Mouse (Mus musculus) MEL (cell line): ENCODE data around the gene Bcl10. TPM values are rescaled to one million over a fixed set of nuclear protein-coding genes. Genes with fewer than 3 reads are reported as not detected.

Source experiments
- DNase-seq: peaks from one replicate; pipeline ENCODE4 v3.0.0; 2011; ENCODE audit warnings: low read depth, low spot score
- H3K27ac ChIP-seq: 2 replicates; pipeline ENCODE4 v1.5.1; 2012; ENCODE audit warnings: low read depth, mild to moderate bottlenecking, control low read depth, low read length, moderate library complexity; ENCODE audit not compliant: control insufficient read depth
- H3K27me3 ChIP-seq, 2 experiments: fragments of 150-350 bp in 1 of 2; sonication (generic) in 1 of 2; 2 replicates each; pipeline ENCODE4 v1.6.1; 2012; ENCODE audit warnings: low read length in 2 of 2, mild to moderate bottlenecking in 2 of 2, improper control_type of control experiment in 1 of 2, moderate library complexity in 1 of 2; ENCODE audit not compliant: insufficient read depth in 2 of 2, control insufficient read depth in 1 of 2
- H3K36me3 ChIP-seq, 2 experiments: 2 replicates each; pipeline ENCODE4 v1.6.1; 2012 to 2014; ENCODE audit warnings: low read length in 2 of 2, improper control_type of control experiment in 1 of 2, inconsistent platforms in 1 of 2, mild to moderate bottlenecking in 1 of 2; ENCODE audit not compliant: insufficient read depth in 2 of 2, control insufficient read depth in 1 of 2
- H3K4me1 ChIP-seq, 2 experiments: fragments of 150-350 bp in 1 of 2; sonication (generic) in 1 of 2; 2 replicates each; pipeline ENCODE4 v1.6.1; 2012; ENCODE audit warnings: low read length in 2 of 2, improper control_type of control experiment in 1 of 2, mild to moderate bottlenecking in 1 of 2; ENCODE audit not compliant: insufficient read depth in 2 of 2, control insufficient read depth in 1 of 2
- H3K4me3 ChIP-seq, 2 experiments: fragments of 150-350 bp in 1 of 2; sonication (generic) in 1 of 2; 2 replicates each; pipeline ENCODE4 v1.5.1; 2012; ENCODE audit warnings: low read depth in 2 of 2, low read length in 2 of 2, mild to moderate bottlenecking in 2 of 2, moderate library complexity in 2 of 2, control low read depth in 1 of 2, improper control_type of control experiment in 1 of 2; ENCODE audit not compliant: control insufficient read depth in 1 of 2, insufficient read depth in 1 of 2
- H3K79me2 ChIP-seq: 2 replicates; pipeline ENCODE4 v1.6.1; 2012; ENCODE audit warnings: mild to moderate bottlenecking, low read length, moderate library complexity; ENCODE audit not compliant: control insufficient read depth, poor library complexity, insufficient read depth
- H3K9ac ChIP-seq: 2 replicates; pipeline ENCODE4 v1.6.1; 2012; ENCODE audit warnings: low read depth, mild to moderate bottlenecking, control low read depth, low read length, moderate library complexity; ENCODE audit not compliant: control insufficient read depth, poor library complexity, severe bottlenecking
- H3K9me3 ChIP-seq: fragments of 150-350 bp; sonication (generic); replicated peaks from 2 replicates; pipeline ENCODE4 v1.6.1; 2012; ENCODE audit warnings: mild to moderate bottlenecking, low read length, improper control_type of control experiment, moderate library complexity; ENCODE audit not compliant: insufficient read depth
- BHLHE40 ChIP-seq: IDR thresholded peaks from 2 replicates; pipeline ENCODE4 v1.6.1; 2012; ENCODE audit warnings: low read depth, mild to moderate bottlenecking, inconsistent platforms, low read length, improper control_type of control experiment, borderline replicate concordance
- CHD2 ChIP-seq: IDR thresholded peaks from 2 replicates; pipeline ENCODE4 v1.6.1; 2011; ENCODE audit warnings: low read length, improper control_type of control experiment
- E2F4 ChIP-seq: IDR thresholded peaks from 2 replicates; pipeline ENCODE4 v1.6.1; 2011; ENCODE audit warnings: low read depth, low read length, improper control_type of control experiment, borderline replicate concordance
- EP300 ChIP-seq, 2 experiments: IDR thresholded peaks; 2 replicates each; pipeline ENCODE4 v1.6.1; 2011; ENCODE audit warnings: improper control_type of control experiment in 2 of 2, low read length in 2 of 2, low read depth in 1 of 2, mild to moderate bottlenecking in 1 of 2
- GABPA ChIP-seq: IDR thresholded peaks from 2 replicates; pipeline ENCODE4 v1.6.1; 2012; ENCODE audit warnings: low read depth, mild to moderate bottlenecking, inconsistent platforms, low read length, improper control_type of control experiment, moderate library complexity
- JUND ChIP-seq: IDR thresholded peaks from 2 replicates; pipeline ENCODE4 v1.6.1; 2011; ENCODE audit warnings: low read depth, mild to moderate bottlenecking, improper control_type of control experiment, low read length
- KAT2A ChIP-seq: conservative IDR thresholded peaks from 2 replicates; pipeline ENCODE4 v1.6.1; 2012; ENCODE audit warnings: low read depth, low read length, improper control_type of control experiment, inconsistent platforms
- MAFK ChIP-seq: IDR thresholded peaks from 2 replicates; pipeline ENCODE4 v1.6.1; 2011; ENCODE audit warnings: low read depth, mild to moderate bottlenecking, low read length, improper control_type of control experiment, borderline replicate concordance
- MAZ ChIP-seq: IDR thresholded peaks from 2 replicates; pipeline ENCODE4 v1.6.1; 2012; ENCODE audit warnings: low read depth, mild to moderate bottlenecking, inconsistent platforms, low read length, improper control_type of control experiment
- MEF2A ChIP-seq: IDR thresholded peaks from 2 replicates; pipeline ENCODE4 v1.6.1; 2014; ENCODE audit warnings: low read depth, mild to moderate bottlenecking, inconsistent platforms, low read length, improper control_type of control experiment; ENCODE audit not compliant: poor library complexity, insufficient replicate concordance, severe bottlenecking; ENCODE audit errors: extremely low read depth
- MXI1 ChIP-seq: IDR thresholded peaks from 2 replicates; pipeline ENCODE4 v1.6.1; 2011; ENCODE audit warnings: mild to moderate bottlenecking, low read depth, low read length, improper control_type of control experiment
- MYB ChIP-seq: IDR thresholded peaks from 2 replicates; pipeline ENCODE4 v1.6.1; 2011; ENCODE audit warnings: mild to moderate bottlenecking, low read depth, low read length, improper control_type of control experiment
- POLR2AphosphoS5 ChIP-seq: IDR thresholded peaks from 2 replicates; pipeline ENCODE4 v1.6.1; 2012; ENCODE audit warnings: low read depth, borderline replicate concordance, mild to moderate bottlenecking, inconsistent platforms, low read length, moderate library complexity, mixed read lengths
- RCOR1 ChIP-seq: IDR thresholded peaks from 2 replicates; pipeline ENCODE4 v1.6.1; 2012; ENCODE audit warnings: low read depth, mild to moderate bottlenecking, inconsistent platforms, low read length, improper control_type of control experiment
- SIN3A ChIP-seq: IDR thresholded peaks from 2 replicates; pipeline ENCODE4 v1.6.1; 2012; ENCODE audit warnings: low read length, improper control_type of control experiment, inconsistent platforms
- SMC3 ChIP-seq: IDR thresholded peaks from 2 replicates; pipeline ENCODE4 v1.6.1; 2011; ENCODE audit warnings: low read depth, low read length, improper control_type of control experiment
- UBTF ChIP-seq: IDR thresholded peaks from 2 replicates; pipeline ENCODE4 v1.6.1; 2012; ENCODE audit warnings: low read depth, mild to moderate bottlenecking, inconsistent platforms, low read length, improper control_type of control experiment, moderate library complexity, borderline replicate concordance; ENCODE audit not compliant: insufficient read depth
- USF1 ChIP-seq: IDR thresholded peaks from 2 replicates; pipeline ENCODE4 v1.6.1; 2014; ENCODE audit warnings: low read depth, mild to moderate bottlenecking, inconsistent platforms, low read length, improper control_type of control experiment, moderate library complexity
- ZKSCAN1 ChIP-seq: IDR thresholded peaks from 2 replicates; pipeline ENCODE4 v1.6.1; 2012; ENCODE audit warnings: low read depth, mild to moderate bottlenecking, inconsistent platforms, low read length, improper control_type of control experiment, moderate library complexity
- ZMIZ1 ChIP-seq: IDR thresholded peaks from 2 replicates; pipeline ENCODE4 v1.6.1; 2012; ENCODE audit warnings: low read depth, mild to moderate bottlenecking, inconsistent platforms, low read length, improper control_type of control experiment, moderate library complexity
- ZNF384 ChIP-seq: IDR thresholded peaks from 2 replicates; pipeline ENCODE4 v1.6.1; 2012; ENCODE audit warnings: low read depth, mild to moderate bottlenecking, inconsistent platforms, low read length, improper control_type of control experiment
- polyA plus RNA-seq, 2 experiments: library from polyadenylated mRNA; stranded (reverse) in 1 of 2; unstranded in 1 of 2; fragments of >175 nt in 1 of 2; fragments of >200 nt in 1 of 2; gene quantifications; 2 replicates each; pipeline versions ENCODE4 v1.2.1 to v1.2.4; 2012; ENCODE audit warnings: low replicate concordance in 2 of 2, low read depth in 1 of 2; ENCODE audit not compliant: insufficient read length in 2 of 2, insufficient read depth in 1 of 2, missing spikeins in 1 of 2
- total RNA-seq: library from RNA; depleted of rRNA; stranded (reverse); fragments of 300-350 nt; gene quantifications from 2 replicates; pipeline ENCODE4 v1.2.3, GENCODE M21; 2012

Gene Bcl10
- total and polyA plus RNA-seq, 3 experiments, result 25.0 to 30.4 TPM; not detected in 1

GRCm38 (mm10) chr3:145880335-145880734 is 42.3 kb upstream of the Bcl10 start:
- no peaks in the 10 kb centered on the region for H3K79me2 ChIP-seq
- no peaks in the 10 kb centered on the region for H3K36me3 ChIP-seq
- no peak for TF ChIP-seq JUND
- no peak for TF ChIP-seq ZKSCAN1
- TF ChIP-seq UBTF, result no peak
- TF ChIP-seq ZNF384, result no peak
- TF ChIP-seq MEF2A, result no peak
- no peak for TF ChIP-seq ZMIZ1
- TF ChIP-seq USF1, result no peak
- TF ChIP-seq BHLHE40, result no peak
- no peak for TF ChIP-seq MAFK
- TF ChIP-seq RCOR1, result no peak
- no peak for TF ChIP-seq SIN3A
- no peak for TF ChIP-seq EP300 (IDR thresholded peaks at IDR 0.05; ENCODE audit: low read depth in 1 of 2, low read length in 2 of 2)
- no peak for TF ChIP-seq SMC3
- TF ChIP-seq KAT2A, result no peak
- TF ChIP-seq POLR2AphosphoS5, result no peak
- no peak for TF ChIP-seq MXI1
- TF ChIP-seq MAZ, result no peak
- H3K27ac ChIP-seq, result no peak overlapping the region
- no peak overlapping the region for H3K4me3 ChIP-seq
- no peak overlapping the region for H3K9ac ChIP-seq
- H3K4me1 ChIP-seq, result no peaks in the 10 kb centered on the region
- DNase-seq, result no peak
- H3K9me3 ChIP-seq, result no peaks in the 10 kb centered on the region
- no peaks in the 10 kb centered on the region for H3K27me3 ChIP-seq

GRCm38 (mm10) chr3:145882076-145882874 is 40.3 kb upstream of the Bcl10 start:
- Histone ChIP-seq H3K27ac (no peak overlapping the region), H3K9me3 (no peaks in the 10 kb centered on the region), H3K36me3 (no peaks in the 10 kb centered on the region), H3K4me3 (no peak overlapping the region), H3K79me2 (no peaks in the 10 kb centered on the region), H3K4me1 (no peaks in the 10 kb centered on the region), H3K9ac (no peak overlapping the region), H3K27me3 (no peaks in the 10 kb centered on the region)
- TF ChIP-seq CHD2 (no peak), SIN3A (no peak), MYB (no peak), E2F4 (no peak), ZNF384 (no peak), MAZ (no peak), GABPA (no peak), EP300 (IDR thresholded peaks at IDR 0.05; ENCODE audit: low read depth in 1 of 2, low read length in 2 of 2) (no peak)
- no peak for DNase-seq
